In the genomic region with DNA sequence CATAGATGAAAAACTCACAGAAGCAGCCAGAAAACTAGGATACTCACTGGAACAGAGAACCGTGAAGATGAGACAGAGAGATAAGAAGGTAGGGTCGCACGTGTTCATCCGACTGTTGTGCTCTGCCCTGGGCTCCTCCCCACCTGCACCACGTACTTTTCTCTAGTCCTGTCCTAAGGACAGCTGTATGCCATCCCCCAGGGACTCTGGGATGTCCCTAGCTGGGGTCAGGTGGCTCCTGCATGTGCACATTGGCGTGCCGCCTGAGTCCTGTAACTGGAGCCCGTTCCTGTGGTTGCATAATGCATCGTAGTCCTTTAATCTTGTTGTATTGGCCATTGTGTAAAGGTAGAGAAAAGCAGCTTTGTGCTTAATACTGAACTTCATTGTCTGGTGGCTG, we compare ENCODE assay signal across 11 mouse cellular contexts. TPM values are rescaled to one million over a fixed set of nuclear protein-coding genes. Genes with fewer than 3 reads are reported as not detected.
DNase-seq lines count a peak whose midpoint lies in the region; ATAC-seq and TF ChIP-seq lines count a peak whose summit lies in the region.
"Had no signal": no experiment of that assay in that cellular context is flagged by ENCODE, and none has a peak within 500 bp of the region (broad histone marks: within the 10 kb centered on the region; RNA-seq: fewer than 3 reads in every experiment).

No protein-coding gene starts in this region.

- no peak overlapping the region for H3K4me3 ChIP-seq in embryonic facial prominence, embryonic 12.5 days
- H3K4me3 ChIP-seq in embryonic facial prominence, embryonic 10.5 days, result no peak overlapping the region
- no peak overlapping the region for H3K4me3 ChIP-seq in liver, adult 2 months (ENCODE audit: insufficient read depth, low read depth, low read length)
- no peak overlapping the region for H3K4me3 ChIP-seq in forebrain, embryonic 12.5 days (replicated peaks)
- H3K4me3 ChIP-seq: forebrain, embryonic 13.5 days had no signal

- no peak for TF ChIP-seq POLR2A in liver, adult 2 months (IDR thresholded peaks at IDR 0.05; ENCODE audit: extremely low read depth, insufficient read depth, low read length)

- H3K9me3 ChIP-seq in embryonic facial prominence, embryonic 12.5 days, result no peaks in the 10 kb centered on the region
- H3K9me3 ChIP-seq in embryonic facial prominence, embryonic 10.5 days, result no peaks in the 10 kb centered on the region
- no peaks in the 10 kb centered on the region for H3K9me3 ChIP-seq in forebrain, embryonic 12.5 days
- H3K9me3 ChIP-seq: forebrain, embryonic 13.5 days had no signal

- DNase-seq in embryonic facial prominence, embryonic 10.5 days (ENCODE audit: low spot score), result no peak
- DNase-seq in liver, adult 2 months (ENCODE audit: extremely low read depth, low read depth, low spot score), result peak; percentile 76
- no peak for DNase-seq in liver
- peak; percentile 19 for DNase-seq in Muller cell, postnatal 12 days (ENCODE audit: inconsistent ontology term)
- peak; percentile 32 to 45 for DNase-seq in heart, postnatal 10 days
- no peak for DNase-seq in embryo, embryonic 9.5 days (ENCODE audit: extremely low spot score)
- DNase-seq: retina, postnatal 1 day had no signal

- peaks cover 19% of the 10 kb centered on the region; the same call in 1 of the 2 replicates for H3K36me3 ChIP-seq in embryonic facial prominence, embryonic 12.5 days
- peaks cover 85% of the 10 kb centered on the region for H3K36me3 ChIP-seq in embryonic facial prominence, embryonic 10.5 days (replicated peaks)
- H3K36me3 ChIP-seq in liver, adult 2 months (ENCODE audit: control insufficient read depth, insufficient read depth, low read length), result peaks cover 2% of the 10 kb centered on the region; the same call in 1 of the 2 replicates
- H3K36me3 ChIP-seq in forebrain, embryonic 12.5 days (replicated peaks), result peaks cover 50% of the 10 kb centered on the region

- no peak overlapping the region for H3K27ac ChIP-seq in embryonic facial prominence, embryonic 12.5 days
- H3K27ac ChIP-seq in embryonic facial prominence, embryonic 10.5 days (replicated peaks), result no peak overlapping the region
- no peak overlapping the region for H3K27ac ChIP-seq in liver, adult 2 months (replicated peaks; ENCODE audit: insufficient read depth, low read depth, low read length)
- no peak overlapping the region for H3K27ac ChIP-seq in forebrain, embryonic 12.5 days
- H3K27ac ChIP-seq: forebrain, embryonic 13.5 days; macrophage had no signal

- 64% methylated on average over 9 of the region's 9 CpGs for WGBS in embryonic facial prominence, embryonic 12.5 days
- 80% methylated on average over 9 of the region's 9 CpGs for WGBS in embryonic facial prominence, embryonic 10.5 days
- WGBS in liver, adult 2 months, result 32% methylated on average over 9 of the region's 9 CpGs
- 70% methylated on average over 9 of the region's 9 CpGs for WGBS in forebrain, embryonic 12.5 days

- intact Hi-C loops in heart, postnatal 10 days (cut with DNase I), result no loop called here

- no peaks in the 10 kb centered on the region for H3K27me3 ChIP-seq in embryonic facial prominence, embryonic 12.5 days
- no peaks in the 10 kb centered on the region for H3K27me3 ChIP-seq in embryonic facial prominence, embryonic 10.5 days (replicated peaks; ENCODE audit: low read depth, poor library complexity, severe bottlenecking)
- no peaks in the 10 kb centered on the region for H3K27me3 ChIP-seq in liver, adult 2 months (ENCODE audit: control insufficient read depth, insufficient read depth, low read length)
- H3K27me3 ChIP-seq in forebrain, embryonic 12.5 days, result no peaks in the 10 kb centered on the region
- H3K27me3 ChIP-seq: forebrain, embryonic 13.5 days had no signal

- H3K4me1 ChIP-seq in embryonic facial prominence, embryonic 12.5 days, result no peaks in the 10 kb centered on the region
- no peaks in the 10 kb centered on the region for H3K4me1 ChIP-seq in embryonic facial prominence, embryonic 10.5 days
- H3K4me1 ChIP-seq in liver, adult 2 months (ENCODE audit: control insufficient read depth, insufficient read depth, low read length), result peaks cover 8% of the 10 kb centered on the region; the same call in 1 of the 2 replicates
- peaks cover 2% of the 10 kb centered on the region; the same call in 1 of the 2 replicates for H3K4me1 ChIP-seq in forebrain, embryonic 12.5 days

- H3K79me2 ChIP-seq in liver, adult 2 months (ENCODE audit: control insufficient read depth, insufficient read depth, low read length), result no peaks in the 10 kb centered on the region; the same call in 1 of the 2 replicates

- H3K9ac ChIP-seq in embryonic facial prominence, embryonic 12.5 days, result no peak overlapping the region
- H3K9ac ChIP-seq in liver, adult 2 months (ENCODE audit: low read depth, low read length), result no peak overlapping the region
- no peak overlapping the region for H3K9ac ChIP-seq in forebrain, embryonic 12.5 days
- H3K9ac ChIP-seq: forebrain, embryonic 13.5 days had no signal

- ATAC-seq in embryonic facial prominence, embryonic 12.5 days (ENCODE audit: insufficient number of reproducible peaks, insufficient read depth, low FRiP score, low TSS enrichment), result 0 out of 2 replicates have a peak, but pooled peaks have one; percentile 64
- no peak for ATAC-seq in forebrain, embryonic 12.5 days (ENCODE audit: low FRiP score)
- ATAC-seq: forebrain, embryonic 13.5 days had no signal

- H3K4me2 ChIP-seq in embryonic facial prominence, embryonic 12.5 days (replicated peaks), result no peak overlapping the region
- H3K4me2 ChIP-seq in forebrain, embryonic 12.5 days, result no peak overlapping the region
- H3K4me2 ChIP-seq: forebrain, embryonic 13.5 days had no signal

- no peak for TF ChIP-seq CTCF in liver, adult 2 months (IDR thresholded peaks at IDR 0.05; ENCODE audit: low read depth, low read length)

RNA-seq across cellular contexts. Expression of gene Hpf1, which starts 9.9 kb away (rescaled TPM):
- 107 and 121 TPM in 2 replicates for polyA plus RNA-seq in embryonic facial prominence, embryonic 12.5 days (2016; fragmentation: Nextera tagmentation; extraction: Ambion mirVana)
- 115 and 117 TPM in 2 replicates for polyA plus RNA-seq in embryonic facial prominence, embryonic 10.5 days (2016; fragmentation: Nextera tagmentation; extraction: Ambion mirVana)
- total RNA-seq in liver, adult 2 months (2014; rRNA removed), result 6.0 and 8.8 TPM in 2 replicates
- 2.0 and 2.8 TPM in 2 replicates for polyA plus RNA-seq in liver, adult 2 months (2012; rRNA removed)
- total RNA-seq in heart, postnatal 10 days (2021), result 10 to 100 TPM; 22.5 to 26.8 TPM
- polyA plus RNA-seq in forebrain, embryonic 12.5 days (2016; fragmentation: Nextera tagmentation; extraction: Ambion mirVana), result 137 and 141 TPM in 2 replicates

Comparison
In these comparisons a context has a peak if more than half of its experiments do, and no peak if none do; other contexts are left out.
1. DNase-seq: peak in liver, adult 2 months (single experiment), Muller cell, postnatal 12 days (single experiment) and heart, postnatal 10 days (2 of 2); none in embryonic facial prominence, embryonic 10.5 days (single experiment), liver (single experiment) and embryo, embryonic 9.5 days (single experiment).
2. RNA of gene Hpf1, which starts 9.9 kb away (polyA plus RNA-seq): 137 to 141 TPM in forebrain, embryonic 12.5 days, 107 to 121 TPM in embryonic facial prominence, embryonic 12.5 days and 115 to 117 TPM in embryonic facial prominence, embryonic 10.5 days; 2.0 to 2.8 TPM in liver, adult 2 months; every median in the first group is over 10 times any median in the second.